Mouse (Mus musculus) midbrain, embryonic 15.5 days (tissue): ENCODE data around the gene Zfp523. TPM values are rescaled to one million over a fixed set of nuclear protein-coding genes. Genes with fewer than 3 reads are reported as not detected.

Experiments used
- ATAC-seq: fragments of 200-750 bp; cut with Nextera tagmentation; replicated peaks from 2 replicates; pipeline ENCODE4 v1.8.0; 2017; ENCODE audit warnings: moderate TSS enrichment
- H3K27ac ChIP-seq: fragments of 300-500 bp; sonication (generic); 2 replicates; pipeline ENCODE4 v1.5.1; 2015; ENCODE audit warnings: mild to moderate bottlenecking, inconsistent platforms
- H3K27me3 ChIP-seq: fragments of 300-500 bp; sonication (generic); replicated peaks from 2 replicates; pipeline ENCODE4 v1.6.1; 2015; ENCODE audit warnings: inconsistent platforms
- H3K36me3 ChIP-seq: fragments of 300-500 bp; sonication (generic); replicated peaks from 2 replicates; pipeline ENCODE4 v1.6.1; 2015; ENCODE audit warnings: inconsistent platforms
- H3K4me1 ChIP-seq: fragments of 300-500 bp; sonication (generic); 2 replicates; pipeline ENCODE4 v1.6.1; 2015; ENCODE audit warnings: inconsistent platforms
- H3K4me2 ChIP-seq: fragments of 300-500 bp; sonication (generic); 2 replicates; pipeline ENCODE4 v1.6.1; 2015; ENCODE audit warnings: inconsistent platforms, mild to moderate bottlenecking, moderate library complexity
- H3K4me3 ChIP-seq: fragments of 300-500 bp; sonication (generic); 2 replicates; pipeline ENCODE4 v1.5.1; 2015; ENCODE audit warnings: mild to moderate bottlenecking, inconsistent platforms
- H3K9ac ChIP-seq: fragments of 300-500 bp; sonication (generic); 2 replicates; pipeline ENCODE4 v1.6.1; 2015; ENCODE audit warnings: mild to moderate bottlenecking, inconsistent platforms
- H3K9me3 ChIP-seq: fragments of 300-500 bp; sonication (generic); 2 replicates; pipeline ENCODE4 v1.6.1; 2016; ENCODE audit warnings: inconsistent platforms
- WGBS: fragments of 180-500 bp; shearing (Covaris S2); methylation state at CpG from one replicate; pipeline ENCODE4 v1.1.7; 2015; ENCODE audit warnings: mixed read lengths; 5-methylcytosine and 5-hydroxymethylcytosine counted together
- polyA plus RNA-seq: library from polyadenylated mRNA; unstranded; fragments of >200 nt; fragmentation: Nextera tagmentation; extraction: Ambion mirVana; gene quantifications from 2 replicates; pipeline ENCODE4 v1.2.1, GENCODE M21; 2015

The Zfp523 gene
- polyA plus RNA-seq = 53.4 and 55.0 TPM in 2 replicates

DNA sequence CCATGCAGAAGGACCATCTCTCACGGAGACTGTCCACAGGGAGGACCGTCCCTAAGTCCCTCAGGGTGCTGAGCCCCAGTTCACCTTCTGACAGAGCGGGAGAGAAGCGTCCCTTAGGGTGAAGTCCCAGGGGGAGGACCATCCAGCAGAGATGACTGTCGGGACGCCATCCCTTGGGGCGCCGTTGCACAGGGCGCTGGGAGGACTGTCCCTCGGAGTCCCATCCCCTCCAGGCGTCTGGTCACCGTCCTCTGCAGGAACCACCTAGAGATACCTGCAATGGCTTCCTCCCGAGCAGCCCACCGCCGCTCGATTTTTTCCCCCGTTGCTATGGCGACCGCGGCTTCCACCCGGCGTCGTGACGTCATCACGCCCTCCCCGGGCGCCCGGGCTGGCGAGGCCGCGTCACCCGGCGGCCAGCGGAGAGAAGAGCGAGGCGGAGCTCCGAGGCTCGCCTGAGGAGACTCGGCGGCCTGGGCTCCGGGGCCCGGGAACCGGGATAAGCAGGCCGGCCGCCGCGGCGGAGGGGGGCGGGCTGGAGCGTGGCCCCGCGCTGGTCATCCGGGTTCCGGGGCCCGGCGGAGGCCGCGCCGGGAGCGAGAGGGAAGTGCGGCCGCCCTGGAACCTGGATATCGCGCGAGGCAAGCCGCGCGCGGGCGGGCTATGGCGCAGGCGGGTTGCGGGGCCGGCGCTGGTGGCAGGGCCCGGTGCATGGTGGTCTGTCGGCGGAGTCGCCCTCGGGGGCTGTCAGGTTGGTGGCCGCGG is at the start of gene Zfp523:
Gene Zfp523 (plus strand): TSS at position 355 of the 765 bp plus-strand sequence.
- peak; percentile 86 for ATAC-seq
- Histone ChIP-seq H3K4me3 (peak within 1 kb of the TSS; percentile 78), H3K9me3 (no peaks in the 10 kb centered on the region), H3K36me3 (no peaks in the 10 kb centered on the region), H3K9ac (peak within 1 kb of the TSS; percentile 96), H3K27ac (peak within 1 kb of the TSS; percentile 95), H3K27me3 (no peaks in the 10 kb centered on the region), H3K4me2 (peak within 1 kb of the TSS; percentile 88), H3K4me1 (peaks cover 47% of the 10 kb centered on the region)
- under 1% methylated on average over 80 of the region's 82 CpGs for WGBS

DNA sequence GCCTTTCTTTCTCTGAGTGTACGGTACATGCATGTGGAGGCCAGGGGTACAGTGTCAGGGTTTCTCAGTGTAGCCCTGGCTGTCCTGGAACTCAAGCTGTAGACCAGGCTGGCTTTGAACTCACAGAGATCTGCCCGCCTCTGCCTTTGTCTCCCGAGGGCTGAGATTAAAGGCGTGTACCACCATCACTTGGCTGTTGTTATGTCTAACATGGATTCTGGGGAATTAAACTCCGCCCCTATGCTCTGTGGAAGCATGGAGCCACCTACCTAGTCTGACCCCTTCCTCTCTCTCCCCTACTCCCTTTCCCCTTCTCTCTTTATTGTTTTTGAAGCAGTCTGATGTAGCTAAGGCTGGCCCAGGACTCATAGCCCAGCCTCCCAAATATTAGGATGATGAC is 47.1 kb upstream of the Zfp523 start:
- no peak overlapping the region for H3K4me2 ChIP-seq
- 87% methylated on average over 5 of the region's 5 CpGs for WGBS
- 0 out of 2 replicates have a peak, but pooled peaks cover 4% of the 10 kb centered on the region for H3K27me3 ChIP-seq
- H3K4me1 ChIP-seq = peaks cover 6% of the 10 kb centered on the region
- H3K27ac ChIP-seq = no peak overlapping the region
- no peak overlapping the region for H3K4me3 ChIP-seq
- no peaks in the 10 kb centered on the region for H3K9me3 ChIP-seq
- no peak for ATAC-seq
- no peak overlapping the region for H3K9ac ChIP-seq
- H3K36me3 ChIP-seq = no peaks in the 10 kb centered on the region

GRCm38 (mm10) chr17:28130391-28131125 is 46.4 kb upstream of the Zfp523 start:
- Histone ChIP-seq H3K9me3 (no peaks in the 10 kb centered on the region), H3K36me3 (no peaks in the 10 kb centered on the region), H3K4me1 (peaks cover 6% of the 10 kb centered on the region), H3K4me3 (no peak overlapping the region), H3K27me3 (0 out of 2 replicates have a peak, but pooled peaks cover 4% of the 10 kb centered on the region), H3K27ac (no peak overlapping the region), H3K4me2 (no peak overlapping the region), H3K9ac (no peak overlapping the region)
- WGBS = 67% methylated on average over 5 of the region's 5 CpGs
- ATAC-seq = no peak

GRCm38 (mm10) chr17:28131156-28131555 is 45.8 kb upstream of the Zfp523 start:
- 0 out of 2 replicates have a peak, but pooled peaks cover 4% of the 10 kb centered on the region for H3K27me3 ChIP-seq
- H3K4me2 ChIP-seq = no peak overlapping the region
- H3K9me3 ChIP-seq = no peaks in the 10 kb centered on the region
- no peaks in the 10 kb centered on the region for H3K36me3 ChIP-seq
- H3K27ac ChIP-seq = no peak overlapping the region
- ATAC-seq = no peak
- peaks cover 6% of the 10 kb centered on the region for H3K4me1 ChIP-seq
- no peak overlapping the region for H3K9ac ChIP-seq
- H3K4me3 ChIP-seq = no peak overlapping the region

DNA sequence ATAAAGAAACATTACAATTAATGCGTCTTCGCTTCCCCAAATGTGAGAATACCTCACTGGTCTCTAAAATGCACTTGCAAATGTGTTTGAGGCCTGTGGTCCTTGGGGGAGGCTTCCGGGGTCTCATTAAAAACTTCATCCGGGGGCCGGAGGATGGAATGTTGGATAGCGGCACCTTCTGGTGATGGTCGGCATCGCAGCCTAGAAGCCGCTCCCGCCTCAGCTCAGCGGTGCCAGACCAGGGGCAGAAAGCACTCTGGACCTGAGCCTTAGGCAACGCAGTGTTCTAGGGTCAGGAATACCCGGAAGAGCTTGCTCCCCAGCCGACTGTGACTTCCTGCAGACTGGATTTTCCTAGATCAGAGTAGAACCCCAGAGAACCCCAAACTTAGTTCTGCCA is 43.7 kb upstream of the Zfp523 start:
- 5% methylated on average over 14 of the region's 14 CpGs for WGBS
- H3K4me1 ChIP-seq = peaks cover 6% of the 10 kb centered on the region
- no peaks in the 10 kb centered on the region for H3K36me3 ChIP-seq
- H3K27ac ChIP-seq = no peak overlapping the region
- H3K4me2 ChIP-seq = 0 out of 2 replicates have a peak overlapping the region, but pooled peaks have one; percentile 10
- no peaks in the 10 kb centered on the region for H3K9me3 ChIP-seq
- no peak overlapping the region for H3K9ac ChIP-seq
- no peak overlapping the region for H3K4me3 ChIP-seq
- ATAC-seq = no peak
- H3K27me3 ChIP-seq = 0 out of 2 replicates have a peak, but pooled peaks cover 4% of the 10 kb centered on the region

- Histone ChIP-seq H3K4me1 (peaks cover 10% of the 10 kb centered on the region), H3K36me3 (no peaks in the 10 kb centered on the region), H3K9ac (no peak overlapping the region), H3K9me3 (no peaks in the 10 kb centered on the region), H3K4me3 (no peak overlapping the region), H3K27ac (no peak overlapping the region), H3K27me3 (0 out of 2 replicates have a peak, but pooled peaks cover 4% of the 10 kb centered on the region), H3K4me2 (no peak overlapping the region)
- 89% methylated on average over 3 of the region's 3 CpGs for WGBS
- ATAC-seq = no peak
Observed at GRCm38 (mm10) chr17:28135496-28135895, 41.4 kb upstream of the Zfp523 start.

DNA sequence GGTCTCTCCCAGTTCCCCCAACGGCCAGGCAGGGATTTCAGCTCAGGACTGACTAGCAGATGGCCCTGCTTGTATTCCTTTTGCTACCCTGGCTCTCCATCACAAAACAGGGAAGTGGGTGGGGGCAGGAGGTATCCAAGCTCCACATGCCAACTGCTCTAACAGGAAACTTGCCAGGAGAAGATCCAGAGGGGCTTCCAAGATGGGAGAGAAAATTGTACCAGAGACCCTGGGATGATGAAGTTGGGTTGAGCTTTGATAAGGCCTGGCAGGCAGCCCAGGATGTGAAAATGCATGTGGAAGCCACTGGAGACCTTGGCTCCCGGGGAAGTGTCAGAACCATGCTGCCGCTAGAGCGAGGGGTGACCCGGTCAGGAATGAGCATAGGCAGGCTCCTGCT is 40.7 kb upstream of the Zfp523 start:
- H3K36me3 ChIP-seq = no peaks in the 10 kb centered on the region
- H3K27ac ChIP-seq = no peak overlapping the region
- H3K9ac ChIP-seq = no peak overlapping the region
- WGBS = 35% methylated on average over 5 of the region's 5 CpGs
- 0 out of 2 replicates have a peak, but pooled peaks cover 4% of the 10 kb centered on the region for H3K27me3 ChIP-seq
- H3K4me1 ChIP-seq = peaks cover 18% of the 10 kb centered on the region
- no peak overlapping the region for H3K4me3 ChIP-seq
- H3K4me2 ChIP-seq = no peak overlapping the region
- ATAC-seq = no peak
- no peaks in the 10 kb centered on the region for H3K9me3 ChIP-seq

GRCm38 (mm10) chr17:28138013-28138412 is 38.9 kb upstream of the Zfp523 start:
- Histone ChIP-seq H3K9me3 (no peaks in the 10 kb centered on the region), H3K4me2 (no peak overlapping the region), H3K4me1 (peaks cover 29% of the 10 kb centered on the region), H3K27me3 (0 out of 2 replicates have a peak, but pooled peaks cover 4% of the 10 kb centered on the region), H3K27ac (no peak overlapping the region), H3K4me3 (no peak overlapping the region), H3K36me3 (no peaks in the 10 kb centered on the region), H3K9ac (no peak overlapping the region)
- ATAC-seq = no peak
- WGBS = 90% methylated on average over 8 of the region's 8 CpGs

GRCm38 (mm10) chr17:28138685-28139084 is 38.2 kb upstream of the Zfp523 start:
- Histone ChIP-seq H3K9ac (no peak overlapping the region), H3K9me3 (no peaks in the 10 kb centered on the region), H3K27ac (no peak overlapping the region), H3K27me3 (0 out of 2 replicates have a peak, but pooled peaks cover 4% of the 10 kb centered on the region), H3K4me3 (no peak overlapping the region), H3K36me3 (no peaks in the 10 kb centered on the region), H3K4me1 (peaks cover 31% of the 10 kb centered on the region), H3K4me2 (no peak overlapping the region)
- 75% methylated on average over 9 of the region's 9 CpGs for WGBS
- ATAC-seq = no peak

DNA sequence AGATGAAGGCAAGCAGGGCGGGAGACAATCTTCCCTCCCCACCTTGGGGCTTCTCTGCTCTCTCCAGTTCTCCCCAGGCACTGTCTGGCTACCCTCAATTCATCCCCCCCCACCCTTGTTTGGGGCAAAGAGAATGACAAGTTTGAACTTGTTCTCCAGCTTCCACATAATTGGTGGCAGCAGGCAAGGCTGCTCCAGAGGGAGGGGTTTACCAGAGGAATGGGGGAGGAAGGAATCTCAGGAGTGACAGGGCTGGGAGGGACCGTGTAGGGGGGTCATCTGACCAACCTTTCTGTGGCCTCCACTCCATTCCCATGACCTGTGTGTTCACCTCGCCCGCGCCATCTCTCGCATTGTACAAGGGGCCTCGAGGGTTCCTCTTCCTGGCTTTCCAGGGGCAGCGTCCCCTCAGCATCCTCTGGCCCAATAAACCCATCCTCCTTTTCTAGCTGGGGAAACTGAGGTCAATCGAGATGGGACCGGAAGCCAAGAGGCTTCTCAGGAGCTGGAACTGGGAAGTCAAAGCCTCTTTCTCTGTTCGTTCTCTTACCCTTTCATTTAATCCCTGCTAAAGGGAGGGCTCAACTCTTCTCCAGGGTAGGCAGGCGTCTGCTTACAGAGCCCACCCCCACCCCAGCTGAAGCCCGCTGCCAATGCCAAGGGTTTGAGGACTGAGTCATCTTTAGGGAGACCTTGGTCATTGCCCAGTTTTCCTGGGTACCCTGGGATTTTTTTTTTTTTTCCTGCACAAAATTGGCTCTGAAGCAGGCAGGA is 36.3 kb upstream of the Zfp523 start:
- H3K9me3 ChIP-seq = no peaks in the 10 kb centered on the region
- peak overlapping the region; percentile 95 for H3K27ac ChIP-seq
- no peaks in the 10 kb centered on the region for H3K27me3 ChIP-seq
- peak overlapping the region; percentile 65; the same call in 1 of the 2 replicates for H3K4me3 ChIP-seq
- WGBS = 15% methylated on average over 13 of the region's 13 CpGs
- H3K9ac ChIP-seq = peak overlapping the region; percentile 70
- H3K4me2 ChIP-seq = peak overlapping the region; percentile 83
- H3K4me1 ChIP-seq = peaks cover 50% of the 10 kb centered on the region
- ATAC-seq = no peak
- H3K36me3 ChIP-seq = no peaks in the 10 kb centered on the region

DNA sequence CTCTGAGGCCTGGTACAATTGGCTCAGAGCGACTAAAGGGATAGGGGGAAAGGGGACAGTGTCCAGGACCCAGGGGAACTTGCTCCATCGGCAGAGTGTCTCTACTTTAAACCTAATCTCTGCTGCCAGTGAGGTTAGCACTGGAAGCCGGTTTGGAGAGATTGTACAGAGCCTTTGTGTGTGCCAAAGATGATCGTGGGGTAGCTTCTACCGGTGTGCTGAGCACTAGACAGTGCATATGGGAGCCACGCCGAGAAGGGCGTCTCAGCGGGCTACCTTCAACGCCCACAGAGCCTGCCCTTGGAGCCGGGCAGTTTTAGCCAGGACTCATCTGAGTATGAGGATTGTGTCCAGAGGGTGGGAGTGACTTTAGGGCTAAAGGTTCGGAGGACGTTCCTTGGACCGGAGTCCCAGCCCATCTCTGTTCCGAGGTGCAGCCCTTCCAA is 35.7 kb upstream of the Zfp523 start:
- peak overlapping the region; percentile 83 for H3K4me2 ChIP-seq
- peak; percentile 31 for ATAC-seq
- no peaks in the 10 kb centered on the region for H3K9me3 ChIP-seq
- H3K27ac ChIP-seq = peak overlapping the region; percentile 95
- H3K9ac ChIP-seq = peak overlapping the region; percentile 70
- H3K27me3 ChIP-seq = no peaks in the 10 kb centered on the region
- 1% methylated on average over 15 of the region's 15 CpGs for WGBS
- H3K4me1 ChIP-seq = peaks cover 56% of the 10 kb centered on the region
- no peaks in the 10 kb centered on the region for H3K36me3 ChIP-seq
- H3K4me3 ChIP-seq = peak overlapping the region; percentile 65
